Mouse (Mus musculus) midbrain, embryonic 10.5 days (tissue): ENCODE measurements around the gene Prep. TPM values are rescaled to one million over a fixed set of nuclear protein-coding genes. Genes with fewer than 3 reads are reported as not detected.

Experiments used
- DNase-seq: peaks from one replicate; pipeline ENCODE4 v3.0.0-alpha.2; 2017; ENCODE audit warnings: low spot score
- H3K27ac ChIP-seq: fragments of 300-500 bp; sonication (generic); replicated peaks from 2 replicates; pipeline ENCODE4 v1.5.1; 2016; ENCODE audit warnings: mild to moderate bottlenecking
- H3K27me3 ChIP-seq: fragments of 300-500 bp; sonication (generic); 2 replicates; pipeline ENCODE4 v1.6.1; 2016; ENCODE audit warnings: low read depth, mild to moderate bottlenecking; ENCODE audit not compliant: poor library complexity, severe bottlenecking
- H3K36me3 ChIP-seq: fragments of 300-500 bp; sonication (generic); 2 replicates; pipeline ENCODE4 v1.6.1; 2016; ENCODE audit warnings: mild to moderate bottlenecking, moderate library complexity
- H3K4me1 ChIP-seq: fragments of 300-500 bp; sonication (generic); 2 replicates; pipeline ENCODE4 v1.6.1; 2016
- H3K4me3 ChIP-seq: fragments of 300-500 bp; sonication (generic); 2 replicates; pipeline ENCODE4 v1.5.1; 2016; ENCODE audit warnings: mild to moderate bottlenecking, moderate library complexity
- H3K9me3 ChIP-seq: fragments of 300-500 bp; sonication (generic); replicated peaks from 2 replicates; pipeline ENCODE4 v1.6.1; 2016; ENCODE audit warnings: mild to moderate bottlenecking
- WGBS: fragments of 180-500 bp; shearing (Covaris S2); methylation state at CpG from one replicate; pipeline ENCODE4 v1.1.7; 2016; 5-methylcytosine and 5-hydroxymethylcytosine counted together
- polyA plus RNA-seq: library from polyadenylated mRNA; unstranded; fragments of >200 nt; fragmentation: Nextera tagmentation; extraction: Ambion mirVana; gene quantifications from 2 replicates; pipeline ENCODE4 v1.2.1, GENCODE M21; 2016

Prep gene
- polyA plus RNA-seq, 1 experiment from 2014 or later = 36.6 TPM

DNA sequence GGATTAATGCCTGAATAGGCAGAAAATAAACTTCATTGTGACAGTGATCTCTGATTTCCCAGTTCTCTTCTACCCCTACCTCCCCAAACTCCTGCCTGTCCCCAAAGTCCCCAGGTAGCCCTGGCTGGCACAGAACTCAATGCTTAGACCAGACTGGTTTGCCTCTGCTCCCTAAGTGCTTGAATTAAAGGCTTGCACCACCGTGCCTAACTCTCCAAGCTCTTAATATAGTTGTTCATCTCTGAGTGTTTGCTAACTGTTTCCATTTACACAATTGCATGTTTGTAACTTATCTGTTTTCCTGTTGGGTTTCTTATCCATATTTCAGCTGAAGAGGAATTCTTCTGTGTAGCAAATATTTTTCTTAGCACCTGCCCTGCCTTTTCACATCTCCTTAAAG lies 6.2 kb upstream of the Prep start:
- no peaks in the 10 kb centered on the region for H3K27me3 ChIP-seq
- no peak overlapping the region for H3K4me3 ChIP-seq
- 83% methylated on average over 1 of the region's 1 CpGs for WGBS
- no peak for DNase-seq
- no peaks in the 10 kb centered on the region for H3K4me1 ChIP-seq
- no peaks in the 10 kb centered on the region for H3K36me3 ChIP-seq
- H3K27ac ChIP-seq = no peak overlapping the region
- no peaks in the 10 kb centered on the region; the same call in 1 of the 2 replicates for H3K9me3 ChIP-seq

- WGBS = 16% methylated on average over 12 of the region's 12 CpGs
These were observed 672 bp upstream of the Prep start for GRCm38 (mm10) chr10:45066131-45066930.

DNA sequence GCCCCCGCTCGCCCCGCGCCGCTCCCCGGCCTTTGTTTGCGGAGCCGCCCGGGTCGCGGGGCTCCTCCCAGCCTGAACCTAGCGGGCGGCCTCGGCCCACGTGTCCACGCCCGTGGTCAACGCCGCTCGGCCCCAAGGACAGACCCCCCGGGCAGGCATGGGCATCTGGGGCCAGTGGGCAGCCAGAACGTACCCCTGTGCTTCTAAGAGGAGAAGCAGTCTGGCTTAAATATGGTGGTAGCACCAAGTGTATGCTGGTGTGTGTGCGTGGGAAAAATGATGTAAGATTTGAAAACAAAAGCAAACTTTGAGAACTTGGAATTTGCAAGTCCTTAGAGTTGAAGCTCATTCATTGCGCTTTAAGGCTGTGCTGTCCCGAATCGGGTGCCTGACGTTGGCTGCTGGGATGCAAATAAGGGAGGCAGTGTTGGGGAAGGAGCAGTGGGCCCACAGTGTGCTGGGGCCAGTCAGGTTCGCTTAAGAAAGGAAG lies 478 bp downstream of the Prep start:
- Histone ChIP-seq H3K9me3 (no peaks in the 10 kb centered on the region), H3K27me3 (no peaks in the 10 kb centered on the region), H3K4me1 (peaks cover 45% of the 10 kb centered on the region), H3K36me3 (peaks cover 13% of the 10 kb centered on the region), H3K4me3 (peak overlapping the region; percentile 97), H3K27ac (peak overlapping the region; percentile 96)
- DNase-seq = no peak
- under 1% methylated on average over 28 of the region's 28 CpGs for WGBS

More at GRCm38 (mm10) chr10:45066131-45066930, 672 bp upstream of the Prep start:
- H3K27me3 ChIP-seq = no peaks in the 10 kb centered on the region
- H3K4me3 ChIP-seq = peak overlapping the region; percentile 97
- peak; percentile 32 for DNase-seq
- H3K9me3 ChIP-seq = no peaks in the 10 kb centered on the region
- 0 out of 2 replicates have a peak, but pooled peaks cover 2% of the 10 kb centered on the region for H3K36me3 ChIP-seq
- peak overlapping the region; percentile 96 for H3K27ac ChIP-seq
- peaks cover 43% of the 10 kb centered on the region for H3K4me1 ChIP-seq

DNA sequence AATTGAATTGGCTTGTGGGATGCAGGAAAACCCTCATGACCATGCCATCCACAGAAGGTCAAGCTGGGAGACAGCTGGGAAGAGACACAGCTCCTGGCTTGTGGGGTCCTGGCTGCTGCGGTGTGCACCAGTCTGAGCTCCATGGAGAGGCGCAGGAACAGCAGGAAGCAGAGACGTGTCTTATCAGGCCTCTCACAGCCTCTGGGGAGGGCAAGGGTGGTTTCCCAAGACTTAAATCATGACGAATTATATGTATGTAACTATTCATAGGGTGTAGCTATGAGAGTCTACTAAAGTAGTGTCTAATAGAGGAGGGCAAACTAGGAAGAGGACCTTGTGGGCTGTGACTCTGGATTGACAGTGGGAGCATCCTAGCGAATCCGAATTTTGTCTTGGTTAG lies 2.6 kb downstream of the Prep start:
- H3K27ac ChIP-seq = no peak overlapping the region
- H3K4me1 ChIP-seq = peaks cover 45% of the 10 kb centered on the region
- no peak overlapping the region for H3K4me3 ChIP-seq
- WGBS = 88% methylated on average over 6 of the region's 6 CpGs
- no peaks in the 10 kb centered on the region for H3K9me3 ChIP-seq
- DNase-seq = no peak
- H3K36me3 ChIP-seq = peaks cover 33% of the 10 kb centered on the region
- no peaks in the 10 kb centered on the region for H3K27me3 ChIP-seq

DNA sequence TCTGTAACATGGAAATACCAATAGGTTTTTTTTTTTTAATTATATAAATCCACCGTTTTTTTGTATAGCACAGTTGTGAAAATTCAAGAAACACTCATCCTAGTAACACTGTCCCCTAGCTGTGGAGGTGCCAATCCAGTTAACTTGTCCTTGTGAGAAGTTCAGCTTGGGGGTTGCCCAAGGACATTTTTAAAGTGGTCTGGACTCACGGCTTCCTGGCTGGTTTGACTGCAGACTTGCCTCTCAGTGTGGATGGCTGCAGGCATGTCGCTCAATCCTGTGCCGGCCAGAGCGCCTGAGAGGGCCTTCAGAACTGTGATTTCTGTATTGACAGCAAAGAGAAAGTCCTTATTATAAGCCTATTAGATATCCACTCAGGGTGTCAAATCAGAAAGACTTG lies 3.4 kb downstream of the Prep start:
- WGBS = 88% methylated on average over 5 of the region's 5 CpGs
- no peak overlapping the region for H3K4me3 ChIP-seq
- DNase-seq = no peak
- H3K36me3 ChIP-seq = peaks cover 41% of the 10 kb centered on the region
- H3K27ac ChIP-seq = no peak overlapping the region
- H3K4me1 ChIP-seq = peaks cover 48% of the 10 kb centered on the region
- H3K27me3 ChIP-seq = no peaks in the 10 kb centered on the region
- H3K9me3 ChIP-seq = no peaks in the 10 kb centered on the region

- peaks cover 50% of the 10 kb centered on the region for H3K36me3 ChIP-seq
- no peaks in the 10 kb centered on the region for H3K27me3 ChIP-seq
- H3K27ac ChIP-seq = 0 out of 2 replicates have a peak overlapping the region, but pooled peaks have one; percentile 13
- H3K4me3 ChIP-seq = no peak overlapping the region
- peaks cover 53% of the 10 kb centered on the region for H3K4me1 ChIP-seq
- 88% methylated on average over 13 of the region's 13 CpGs for WGBS
- DNase-seq = no peak
- no peaks in the 10 kb centered on the region for H3K9me3 ChIP-seq
These were observed 4.2 kb downstream of the Prep start for GRCm38 (mm10) chr10:45070929-45071813.

GRCm38 (mm10) chr10:45072339-45072738 lies 5.3 kb downstream of the Prep start:
- Histone ChIP-seq H3K27ac (no peak overlapping the region), H3K4me3 (no peak overlapping the region), H3K4me1 (peaks cover 54% of the 10 kb centered on the region), H3K36me3 (peaks cover 58% of the 10 kb centered on the region), H3K9me3 (no peaks in the 10 kb centered on the region), H3K27me3 (no peaks in the 10 kb centered on the region)
- no peak for DNase-seq
- WGBS = 93% methylated on average over 4 of the region's 4 CpGs

DNA sequence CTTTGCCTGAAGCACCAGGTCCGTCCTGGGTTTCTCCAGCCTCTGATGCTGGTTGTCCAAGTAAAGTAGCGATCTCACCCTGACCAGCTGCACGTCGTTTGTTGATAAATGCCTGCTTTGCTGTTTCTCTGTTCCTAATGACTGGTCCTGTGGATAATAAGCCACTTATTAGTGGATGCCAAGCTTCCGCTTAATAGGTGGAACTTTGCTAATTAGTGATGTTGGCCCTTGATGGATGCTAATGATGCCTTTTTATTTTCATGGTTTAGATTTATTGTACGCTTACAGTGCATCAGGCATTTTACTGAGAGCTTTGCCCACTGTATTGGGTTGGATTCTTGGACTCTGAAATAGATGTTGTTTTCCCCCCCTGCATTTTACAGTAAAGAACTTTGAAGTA lies 7.5 kb downstream of the Prep start:
- peaks cover 34% of the 10 kb centered on the region for H3K4me1 ChIP-seq
- peaks cover 68% of the 10 kb centered on the region for H3K36me3 ChIP-seq
- no peak overlapping the region for H3K27ac ChIP-seq
- H3K4me3 ChIP-seq = no peak overlapping the region
- 92% methylated on average over 6 of the region's 6 CpGs for WGBS
- DNase-seq = no peak
- H3K9me3 ChIP-seq = no peaks in the 10 kb centered on the region
- no peaks in the 10 kb centered on the region for H3K27me3 ChIP-seq

- H3K4me1 ChIP-seq = peaks cover 29% of the 10 kb centered on the region
- WGBS = 77% methylated on average over 5 of the region's 5 CpGs
- no peaks in the 10 kb centered on the region for H3K27me3 ChIP-seq
- 0 out of 2 replicates have a peak overlapping the region, but pooled peaks have one; percentile 42 for H3K27ac ChIP-seq
- no peak for DNase-seq
- H3K36me3 ChIP-seq = peaks cover 78% of the 10 kb centered on the region
- H3K4me3 ChIP-seq = no peak overlapping the region
- H3K9me3 ChIP-seq = no peaks in the 10 kb centered on the region
These were observed 8.6 kb downstream of the Prep start for GRCm38 (mm10) chr10:45075491-45076051.

GRCm38 (mm10) chr10:45076585-45076984 lies 9.6 kb downstream of the Prep start:
- Histone ChIP-seq H3K36me3 (peaks cover 81% of the 10 kb centered on the region), H3K9me3 (no peaks in the 10 kb centered on the region), H3K27me3 (no peaks in the 10 kb centered on the region), H3K27ac (0 out of 2 replicates have a peak overlapping the region, but pooled peaks have one; percentile 6), H3K4me3 (no peak overlapping the region), H3K4me1 (peaks cover 19% of the 10 kb centered on the region)
- DNase-seq = no peak
- 90% methylated on average over 10 of the region's 10 CpGs for WGBS

DNA sequence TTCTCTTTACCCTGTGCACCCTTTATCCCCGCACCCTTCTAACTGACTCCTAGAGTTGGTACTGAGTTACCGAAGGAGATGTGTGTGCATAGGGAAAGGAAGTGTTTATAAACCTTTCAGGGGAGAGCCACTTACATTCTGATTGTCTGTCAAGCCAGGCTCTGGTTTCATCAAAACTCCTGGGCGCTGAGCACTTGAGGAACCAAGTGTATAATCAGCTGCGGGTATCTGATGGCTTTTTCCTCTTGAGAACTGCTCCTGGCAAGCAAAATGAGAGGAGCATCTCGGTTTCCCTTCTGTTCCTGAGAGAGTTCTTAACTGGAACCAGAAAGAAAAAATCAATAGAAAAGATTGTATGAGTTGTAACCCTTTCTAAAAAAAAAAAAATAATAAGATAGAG lies 10.3 kb downstream of the Prep start:
- DNase-seq = no peak
- H3K9me3 ChIP-seq = no peaks in the 10 kb centered on the region
- peaks cover 19% of the 10 kb centered on the region for H3K4me1 ChIP-seq
- WGBS = 85% methylated on average over 5 of the region's 5 CpGs
- H3K27me3 ChIP-seq = no peaks in the 10 kb centered on the region
- H3K36me3 ChIP-seq = peaks cover 77% of the 10 kb centered on the region
- H3K27ac ChIP-seq = no peak overlapping the region
- H3K4me3 ChIP-seq = no peak overlapping the region

DNA sequence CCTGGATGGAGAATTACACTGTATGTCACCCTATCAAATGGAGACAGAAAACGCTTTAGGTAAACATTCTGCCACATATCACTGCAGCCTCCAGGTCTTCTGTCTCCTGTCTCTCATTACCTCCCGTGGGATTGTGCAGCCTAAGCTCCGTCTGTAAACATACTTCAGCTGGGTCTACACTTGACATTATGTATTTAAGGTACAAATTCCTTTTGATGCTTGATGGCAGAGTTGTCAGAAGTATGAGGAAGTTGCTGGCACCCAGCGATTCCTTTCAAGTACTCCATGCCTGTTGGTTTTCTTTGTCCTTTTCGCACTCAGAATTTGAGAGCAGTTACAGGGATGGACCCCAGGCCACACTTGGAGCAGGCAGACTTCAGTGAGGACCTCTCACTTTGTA lies 12.8 kb downstream of the Prep start:
- 87% methylated on average over 5 of the region's 5 CpGs for WGBS
- no peak for DNase-seq
- Histone ChIP-seq H3K4me1 (peaks cover 34% of the 10 kb centered on the region), H3K4me3 (no peak overlapping the region), H3K27me3 (no peaks in the 10 kb centered on the region), H3K9me3 (no peaks in the 10 kb centered on the region), H3K36me3 (peaks cover 59% of the 10 kb centered on the region), H3K27ac (no peak overlapping the region)
